Mouse (Mus musculus): ENCODE results near the gene Epn2. TPM values are rescaled to one million over a fixed set of nuclear protein-coding genes. Genes with fewer than 3 reads are reported as not detected.

Gene Epn2
- polyA plus RNA-seq, 1 experiment, result 107 TPM

GRCm38 (mm10) chr11:61533571-61533970, 45.9 kb downstream of the Epn2 start:
- Histone ChIP-seq H3K27ac (ENCODE audit: insufficient read depth, low read length) (peak overlapping the region; percentile 90), H3K4me3 (ENCODE audit: insufficient read depth, low read length) (no peak overlapping the region), H3K4me1 (ENCODE audit: control insufficient read depth, insufficient read depth, low read length) (peaks cover 13% of the 10 kb centered on the region)
- TF ChIP-seq CTCF (IDR thresholded peaks at IDR 0.05; ENCODE audit: extremely low read depth, insufficient read depth, low read length) (no peak), POLR2A (IDR thresholded peaks at IDR 0.05; ENCODE audit: extremely low read depth, insufficient read depth, low read length) (no peak)

GRCm38 (mm10) chr11:61532820-61533219, 46.7 kb downstream of the Epn2 start:
- no peak for TF ChIP-seq POLR2A (IDR thresholded peaks at IDR 0.05; ENCODE audit: extremely low read depth, insufficient read depth, low read length)
- TF ChIP-seq CTCF (IDR thresholded peaks at IDR 0.05; ENCODE audit: extremely low read depth, insufficient read depth, low read length), result no peak
- peak overlapping the region; percentile 72 for H3K27ac ChIP-seq (ENCODE audit: insufficient read depth, low read length)
- H3K4me3 ChIP-seq (ENCODE audit: insufficient read depth, low read length), result no peak overlapping the region
- peaks cover 13% of the 10 kb centered on the region for H3K4me1 ChIP-seq (ENCODE audit: control insufficient read depth, insufficient read depth, low read length)

- TF ChIP-seq CTCF (IDR thresholded peaks at IDR 0.05; ENCODE audit: extremely low read depth, insufficient read depth, low read length), result no peak
- TF ChIP-seq POLR2A (IDR thresholded peaks at IDR 0.05; ENCODE audit: extremely low read depth, insufficient read depth, low read length), result no peak
- Histone ChIP-seq H3K4me1 (ENCODE audit: control insufficient read depth, insufficient read depth, low read length) (peaks cover 13% of the 10 kb centered on the region), H3K27ac (ENCODE audit: insufficient read depth, low read length) (peak overlapping the region; percentile 51), H3K4me3 (ENCODE audit: insufficient read depth, low read length) (no peak overlapping the region)
Measured at GRCm38 (mm10) chr11:61529268-61529713, 50.2 kb downstream of the Epn2 start.

- Histone ChIP-seq H3K27ac (ENCODE audit: insufficient read depth, low read length) (no peak overlapping the region), H3K4me3 (ENCODE audit: insufficient read depth, low read length) (no peak overlapping the region), H3K4me1 (ENCODE audit: control insufficient read depth, insufficient read depth, low read length) (peaks cover 7% of the 10 kb centered on the region)
- no peak for TF ChIP-seq CTCF (IDR thresholded peaks at IDR 0.05; ENCODE audit: extremely low read depth, insufficient read depth, low read length)
- no peak for TF ChIP-seq POLR2A (IDR thresholded peaks at IDR 0.05; ENCODE audit: extremely low read depth, insufficient read depth, low read length)
Measured at GRCm38 (mm10) chr11:61526872-61527271, 52.6 kb downstream of the Epn2 start.

GRCm38 (mm10) chr11:61519484-61520107, 59.9 kb downstream of the Epn2 start:
- Histone ChIP-seq H3K4me3 (ENCODE audit: insufficient read depth, low read length) (no peak overlapping the region), H3K27ac (ENCODE audit: insufficient read depth, low read length) (no peak overlapping the region), H3K4me1 (ENCODE audit: control insufficient read depth, insufficient read depth, low read length) (no peaks in the 10 kb centered on the region)
- TF ChIP-seq CTCF (IDR thresholded peaks at IDR 0.05; ENCODE audit: extremely low read depth, insufficient read depth, low read length) (no peak), POLR2A (IDR thresholded peaks at IDR 0.05; ENCODE audit: extremely low read depth, insufficient read depth, low read length) (no peak)

GRCm38 (mm10) chr11:61518871-61519270, 60.6 kb downstream of the Epn2 start:
- no peaks in the 10 kb centered on the region for H3K4me1 ChIP-seq (ENCODE audit: control insufficient read depth, insufficient read depth, low read length)
- H3K27ac ChIP-seq (ENCODE audit: insufficient read depth, low read length), result no peak overlapping the region
- H3K4me3 ChIP-seq (ENCODE audit: insufficient read depth, low read length), result no peak overlapping the region
- no peak for TF ChIP-seq CTCF (IDR thresholded peaks at IDR 0.05; ENCODE audit: extremely low read depth, insufficient read depth, low read length)
- no peak for TF ChIP-seq POLR2A (IDR thresholded peaks at IDR 0.05; ENCODE audit: extremely low read depth, insufficient read depth, low read length)

GRCm38 (mm10) chr11:61517971-61518370, 61.5 kb downstream of the Epn2 start:
- TF ChIP-seq CTCF (IDR thresholded peaks at IDR 0.05; ENCODE audit: extremely low read depth, insufficient read depth, low read length), result no peak
- no peak for TF ChIP-seq POLR2A (IDR thresholded peaks at IDR 0.05; ENCODE audit: extremely low read depth, insufficient read depth, low read length)
- Histone ChIP-seq H3K4me1 (ENCODE audit: control insufficient read depth, insufficient read depth, low read length) (no peaks in the 10 kb centered on the region), H3K4me3 (ENCODE audit: insufficient read depth, low read length) (no peak overlapping the region), H3K27ac (ENCODE audit: insufficient read depth, low read length) (no peak overlapping the region)

- TF ChIP-seq CTCF (IDR thresholded peaks at IDR 0.05; ENCODE audit: extremely low read depth, insufficient read depth, low read length) (peak; percentile 40; the same call in 1 of the 2 replicates), POLR2A (IDR thresholded peaks at IDR 0.05; ENCODE audit: extremely low read depth, insufficient read depth, low read length) (no peak)
- no peaks in the 10 kb centered on the region for H3K4me1 ChIP-seq (ENCODE audit: control insufficient read depth, insufficient read depth, low read length)
- H3K27ac ChIP-seq (ENCODE audit: insufficient read depth, low read length), result no peak overlapping the region
- no peak overlapping the region for H3K4me3 ChIP-seq (ENCODE audit: insufficient read depth, low read length)
Measured at GRCm38 (mm10) chr11:61514953-61515352, 64.5 kb downstream of the Epn2 start.

GRCm38 (mm10) chr11:61504713-61505257, 74.7 kb downstream of the Epn2 start, which contains the start of gene B9d1:
B9d1 (plus strand) TSS chr11:61505144.
- Histone ChIP-seq H3K27ac (ENCODE audit: insufficient read depth, low read length) (peak within 1 kb of the TSS; percentile 85), H3K4me1 (ENCODE audit: control insufficient read depth, insufficient read depth, low read length) (peaks cover 5% of the 10 kb centered on the region; the same call in 1 of the 2 replicates), H3K4me3 (ENCODE audit: insufficient read depth, low read length) (peak within 1 kb of the TSS; percentile 42)
- TF ChIP-seq CTCF (IDR thresholded peaks at IDR 0.05; ENCODE audit: extremely low read depth, insufficient read depth, low read length), result peak; percentile 96
- TF ChIP-seq POLR2A (IDR thresholded peaks at IDR 0.05; ENCODE audit: extremely low read depth, insufficient read depth, low read length), result peak; percentile 74

GRCm38 (mm10) chr11:61503933-61504332, 75.6 kb downstream of the Epn2 start:
- Histone ChIP-seq H3K27ac (ENCODE audit: insufficient read depth, low read length) (no peak overlapping the region), H3K4me3 (ENCODE audit: insufficient read depth, low read length) (no peak overlapping the region; the same call in 1 of the 2 replicates), H3K4me1 (ENCODE audit: control insufficient read depth, insufficient read depth, low read length) (peaks cover 5% of the 10 kb centered on the region; the same call in 1 of the 2 replicates)
- TF ChIP-seq POLR2A (IDR thresholded peaks at IDR 0.05; ENCODE audit: extremely low read depth, insufficient read depth, low read length) (no peak), CTCF (IDR thresholded peaks at IDR 0.05; ENCODE audit: extremely low read depth, insufficient read depth, low read length) (no peak)
